Mouse (Mus musculus): ENCODE results near the gene Fcer2a. TPM values are rescaled to one million over a fixed set of nuclear protein-coding genes. Genes with fewer than 3 reads are reported as not detected.
A peak's percentile ranks its signal among the peaks of the same experiment; 100 is the strongest.

The Fcer2a gene
- polyA plus RNA-seq, 2 experiments, result 0.05 TPM; not detected in 1

DNA sequence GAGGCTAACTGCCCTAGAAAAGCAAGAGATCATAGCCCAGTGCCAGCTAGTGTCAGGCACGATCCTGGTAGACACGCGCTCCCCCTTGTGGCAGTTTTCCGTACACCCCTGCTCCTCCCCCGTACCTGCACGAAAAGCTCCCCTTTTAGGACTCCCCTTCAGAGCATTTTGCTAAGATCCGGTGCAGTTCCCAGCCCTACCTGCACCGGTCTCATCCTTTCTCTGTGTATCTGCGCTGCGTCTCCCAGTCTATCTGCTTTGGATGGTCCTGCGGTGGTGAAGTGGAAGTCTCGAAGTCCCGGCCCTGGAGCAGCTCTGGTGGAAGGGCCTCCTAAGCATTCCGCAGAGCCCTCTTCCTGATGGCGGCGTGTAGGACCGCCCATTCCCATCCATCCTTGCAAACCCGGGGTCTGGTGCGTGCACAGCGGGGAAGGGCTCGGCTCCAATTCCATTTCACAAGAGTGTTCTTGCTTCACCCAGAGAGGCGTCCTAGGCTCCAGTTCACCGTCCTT lies 21.9 kb downstream of the Fcer2a start, which contains the start of gene Fcor:
Fcor (minus strand) TSS at position 383 of the 512 bp plus-strand sequence.
- DNase-seq (ENCODE audit: low read depth in 3 of 3, low spot score in 3 of 3) (peak in 2 of 3 experiments; percentile 39 to 43), ATAC-seq (ENCODE audit: insufficient read depth) (peak; percentile 50)
- H3K4me2 ChIP-seq (ENCODE audit: low read depth), result peak within 1 kb of the TSS; percentile 71

GRCm38 (mm10) chr8:3670388-3670787 lies 23.6 kb downstream of the Fcer2a start:
- H3K27ac ChIP-seq, result no peak overlapping the region
- H3K4me3 ChIP-seq (ENCODE audit: insufficient read depth in 1 of 2, low read depth in 2 of 2, low read length in 2 of 2), result no peak overlapping the region
- no peaks in the 10 kb centered on the region for H3K4me1 ChIP-seq (replicated peaks; ENCODE audit: control insufficient read depth in 2 of 2, insufficient read depth in 2 of 2, low read length in 1 of 2)
- 34% methylated on average over 2 of the region's 2 CpGs for WGBS (ENCODE audit: insufficient replicate concordance)
- no peaks in the 10 kb centered on the region for H3K27me3 ChIP-seq (ENCODE audit: control insufficient read depth, insufficient read depth, low read length)
- ATAC-seq (ENCODE audit: insufficient read depth) (no peak), DNase-seq (ENCODE audit: low read depth in 3 of 3, low spot score in 3 of 3) (no peak)
- no peaks in the 10 kb centered on the region for H3K36me3 ChIP-seq (replicated peaks; ENCODE audit: control insufficient read depth, insufficient read depth, low read depth)
- TF ChIP-seq EP300 (IDR thresholded peaks at IDR 0.05; ENCODE audit: low read depth) (no peak), CTCF (IDR thresholded peaks at IDR 0.05; ENCODE audit: low read depth) (no peak)
- H3K9me3 ChIP-seq (ENCODE audit: control insufficient read depth, low read length), result no peaks in the 10 kb centered on the region
- H3K4me2 ChIP-seq (ENCODE audit: low read depth), result no peak overlapping the region
- H3K9ac ChIP-seq (replicated peaks), result no peak overlapping the region

More for the DNA sequence above, 21.9 kb downstream of the Fcer2a start, which contains the start of gene Fcor:
- peaks cover under 1 to 5% of the 10 kb centered on the region in 2 experiments for H3K4me1 ChIP-seq (replicated peaks; ENCODE audit: control insufficient read depth in 2 of 2, insufficient read depth in 2 of 2, low read length in 1 of 2)
- no peaks in the 10 kb centered on the region for H3K27me3 ChIP-seq (ENCODE audit: control insufficient read depth, insufficient read depth, low read length)
- under 1% methylated on average over 23 of the region's 23 CpGs for WGBS (ENCODE audit: insufficient replicate concordance)
- H3K4me3 ChIP-seq (ENCODE audit: insufficient read depth in 1 of 2, low read depth in 2 of 2, low read length in 2 of 2), result peak within 1 kb of the TSS; percentile 53 to 81
- no peak within 1 kb of the TSS for H3K27ac ChIP-seq
- no peaks in the 10 kb centered on the region for H3K9me3 ChIP-seq (ENCODE audit: control insufficient read depth, low read length)
- H3K36me3 ChIP-seq (replicated peaks; ENCODE audit: control insufficient read depth, insufficient read depth, low read depth), result no peaks in the 10 kb centered on the region
- no peak for TF ChIP-seq EP300 (IDR thresholded peaks at IDR 0.05; ENCODE audit: low read depth)
- TF ChIP-seq CTCF (IDR thresholded peaks at IDR 0.05; ENCODE audit: low read depth), result peak; percentile 95
- H3K9ac ChIP-seq (replicated peaks), result peak within 1 kb of the TSS; percentile 32

DNA sequence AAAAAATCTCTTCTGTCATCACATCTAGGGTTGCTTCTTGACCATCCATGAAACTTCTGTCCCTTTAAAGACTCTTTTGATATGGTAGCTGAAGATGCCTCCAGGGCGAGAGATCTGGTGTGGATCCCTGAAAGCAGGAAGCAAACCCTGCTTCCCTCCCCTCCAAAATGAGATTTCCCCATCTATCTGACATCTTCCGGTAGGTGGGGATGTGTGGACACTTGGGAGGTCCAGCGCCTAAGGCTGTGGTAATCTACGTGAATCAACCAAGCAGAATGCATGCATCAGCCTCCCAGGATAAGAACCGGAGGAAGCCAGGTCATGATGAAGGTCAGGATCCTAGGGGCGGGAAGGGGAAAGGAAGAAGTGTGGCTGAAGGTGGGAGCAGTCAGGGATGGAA lies 28.5 kb downstream of the Fcer2a start, which contains the start of gene Mcemp1:
Mcemp1 (plus strand) TSS at position 248 of the 400 bp plus-strand sequence.
- H3K9me3 ChIP-seq (ENCODE audit: control insufficient read depth, low read length), result no peaks in the 10 kb centered on the region
- no peak within 1 kb of the TSS for H3K4me3 ChIP-seq (ENCODE audit: insufficient read depth in 1 of 2, low read depth in 2 of 2, low read length in 2 of 2)
- DNase-seq (ENCODE audit: low read depth in 3 of 3, low spot score in 3 of 3) (no peak), ATAC-seq (ENCODE audit: insufficient read depth) (no peak)
- 60% methylated on average over 6 of the region's 6 CpGs for WGBS (ENCODE audit: insufficient replicate concordance)
- H3K27me3 ChIP-seq (ENCODE audit: control insufficient read depth, insufficient read depth, low read length), result no peaks in the 10 kb centered on the region
- H3K4me1 ChIP-seq (replicated peaks; ENCODE audit: control insufficient read depth in 2 of 2, insufficient read depth in 2 of 2, low read length in 1 of 2), result no peaks in the 10 kb centered on the region
- no peaks in the 10 kb centered on the region for H3K36me3 ChIP-seq (replicated peaks; ENCODE audit: control insufficient read depth, insufficient read depth, low read depth)
- TF ChIP-seq CTCF (IDR thresholded peaks at IDR 0.05; ENCODE audit: low read depth), result no peak
- TF ChIP-seq EP300 (IDR thresholded peaks at IDR 0.05; ENCODE audit: low read depth), result no peak
- no peak within 1 kb of the TSS for H3K9ac ChIP-seq (replicated peaks)
- H3K27ac ChIP-seq, result no peak within 1 kb of the TSS
- no peak within 1 kb of the TSS for H3K4me2 ChIP-seq (ENCODE audit: low read depth)

GRCm38 (mm10) chr8:3664405-3664804 lies 29.6 kb downstream of the Fcer2a start:
- WGBS (ENCODE audit: insufficient replicate concordance), result 22% methylated on average over 5 of the region's 5 CpGs

GRCm38 (mm10) chr8:3660889-3661288 lies 33.1 kb downstream of the Fcer2a start:
- Histone ChIP-seq H3K9ac (replicated peaks) (no peak overlapping the region), H3K27me3 (ENCODE audit: control insufficient read depth, insufficient read depth, low read length) (no peaks in the 10 kb centered on the region), H3K27ac (no peak overlapping the region), H3K4me1 (replicated peaks; ENCODE audit: control insufficient read depth in 2 of 2, insufficient read depth in 2 of 2, low read length in 1 of 2) (no peaks in the 10 kb centered on the region), H3K4me2 (ENCODE audit: low read depth) (no peak overlapping the region), H3K36me3 (replicated peaks; ENCODE audit: control insufficient read depth, insufficient read depth, low read depth) (no peaks in the 10 kb centered on the region), H3K4me3 (ENCODE audit: insufficient read depth in 1 of 2, low read depth in 2 of 2, low read length in 2 of 2) (no peak overlapping the region), H3K9me3 (ENCODE audit: control insufficient read depth, low read length) (no peaks in the 10 kb centered on the region)
- TF ChIP-seq EP300 (IDR thresholded peaks at IDR 0.05; ENCODE audit: low read depth), result no peak
- DNase-seq (ENCODE audit: low read depth in 3 of 3, low spot score in 3 of 3) (no peak), ATAC-seq (ENCODE audit: insufficient read depth) (no peak)
- 29% methylated on average over 8 of the region's 8 CpGs for WGBS (ENCODE audit: insufficient replicate concordance)

More at GRCm38 (mm10) chr8:3664405-3664804, 29.6 kb downstream of the Fcer2a start:
- TF ChIP-seq CTCF (IDR thresholded peaks at IDR 0.05; ENCODE audit: low read depth), result no peak
- TF ChIP-seq EP300 (IDR thresholded peaks at IDR 0.05; ENCODE audit: low read depth), result no peak
- H3K9me3 ChIP-seq (ENCODE audit: control insufficient read depth, low read length), result no peaks in the 10 kb centered on the region
- H3K4me2 ChIP-seq (ENCODE audit: low read depth), result no peak overlapping the region
- H3K9ac ChIP-seq (replicated peaks), result no peak overlapping the region
- DNase-seq (ENCODE audit: low read depth in 3 of 3, low spot score in 3 of 3), result no peak
- H3K4me3 ChIP-seq (ENCODE audit: insufficient read depth in 1 of 2, low read depth in 2 of 2, low read length in 2 of 2), result no peak overlapping the region
- no peak overlapping the region for H3K27ac ChIP-seq
- no peaks in the 10 kb centered on the region for H3K27me3 ChIP-seq (ENCODE audit: control insufficient read depth, insufficient read depth, low read length)
- H3K4me1 ChIP-seq (replicated peaks; ENCODE audit: control insufficient read depth in 2 of 2, insufficient read depth in 2 of 2, low read length in 1 of 2), result no peaks in the 10 kb centered on the region
- H3K36me3 ChIP-seq (replicated peaks; ENCODE audit: control insufficient read depth, insufficient read depth, low read depth), result no peaks in the 10 kb centered on the region
- ATAC-seq (ENCODE audit: insufficient read depth), result peak; percentile 35; the same call in 1 of the 2 replicates

All from liver, embryonic 14.5 days (tissue).